Mouse (Mus musculus) kidney, adult 11 months (tissue): ENCODE results near the gene Serpinb1a.
A peak's percentile ranks its signal among the peaks of the same experiment; 100 is the strongest.

Experiments
- DNase-seq: peaks from one replicate; pipeline ENCODE4 v3.0.0; 2022

Gene Serpinb1a

DNA sequence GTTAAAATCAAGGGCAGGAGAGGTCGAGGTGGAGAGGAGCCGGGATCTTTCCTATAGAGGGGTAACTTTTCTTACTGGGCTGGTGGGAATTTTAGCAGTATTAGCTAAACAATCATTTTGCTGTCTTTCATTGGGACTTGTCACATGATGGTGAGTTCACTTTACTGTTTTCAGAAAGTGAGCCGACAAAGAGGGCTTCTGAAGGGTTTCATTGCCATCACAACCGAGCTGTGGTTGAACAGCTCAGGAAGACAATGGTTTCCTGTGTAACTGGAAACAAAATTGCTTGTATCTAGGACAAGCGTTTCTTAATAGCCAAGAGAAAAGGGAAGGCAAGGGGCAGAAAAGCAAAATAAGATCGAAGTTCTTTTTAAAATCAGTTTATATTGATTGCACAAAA, 17.7 kb downstream of the Serpinb1a start:
- no peak for DNase-seq

DNA sequence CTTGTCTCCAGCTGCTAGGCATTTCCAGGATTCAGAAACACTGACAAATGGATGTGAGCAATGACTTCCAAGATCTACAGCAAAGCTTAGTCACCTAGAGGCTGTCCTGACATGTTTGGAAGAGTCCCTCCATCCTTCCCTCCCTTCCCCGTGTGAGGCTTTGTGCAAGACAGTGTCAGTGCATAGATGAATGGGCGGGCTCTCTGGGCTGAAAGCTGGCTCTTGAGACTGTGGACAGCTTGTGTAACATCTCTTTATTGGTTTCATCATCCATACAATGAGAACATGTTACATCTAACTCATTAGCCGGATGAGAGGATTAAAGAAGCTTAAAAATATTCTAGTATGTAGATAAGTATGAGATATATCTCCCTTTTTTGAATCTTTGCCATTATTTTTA, 18.2 kb downstream of the Serpinb1a start:
- DNase-seq: no peak

DNA sequence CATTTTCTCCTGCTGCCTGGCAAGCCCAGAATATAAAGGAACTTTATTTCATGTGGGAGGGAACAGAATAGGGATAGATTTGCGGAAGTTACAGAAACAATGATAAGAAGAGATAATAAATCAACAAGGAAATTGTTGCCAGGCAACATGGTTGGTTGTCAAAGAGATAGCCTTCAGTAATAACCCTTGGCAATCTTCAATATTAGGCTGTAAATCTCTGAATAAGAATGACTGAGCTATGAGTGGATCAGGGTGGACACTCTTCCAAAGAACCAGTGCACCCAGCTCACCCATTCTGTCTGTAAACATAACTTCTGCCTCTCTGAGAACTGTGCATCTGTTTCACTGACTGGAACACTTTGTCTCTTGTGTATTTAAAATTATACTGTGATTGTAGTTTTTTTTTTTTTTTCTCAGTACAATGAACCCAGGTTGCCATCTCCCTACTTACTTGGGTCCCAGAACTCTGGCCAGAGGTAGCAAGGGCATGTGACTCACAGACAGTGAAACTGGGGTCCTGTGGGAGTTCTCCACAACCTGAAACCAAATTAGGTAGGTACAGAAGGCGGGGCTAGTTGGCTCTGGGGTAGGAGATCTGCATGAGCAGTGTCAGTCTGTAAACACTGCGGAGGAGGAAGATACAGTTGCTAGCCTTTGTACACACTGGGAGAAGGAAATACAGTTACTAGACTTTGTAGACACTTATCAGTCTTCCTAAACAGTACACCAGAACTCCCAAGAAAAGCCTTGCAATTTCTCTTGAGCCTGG, 19.3 kb downstream of the Serpinb1a start:
- DNase-seq: no peak

DNA sequence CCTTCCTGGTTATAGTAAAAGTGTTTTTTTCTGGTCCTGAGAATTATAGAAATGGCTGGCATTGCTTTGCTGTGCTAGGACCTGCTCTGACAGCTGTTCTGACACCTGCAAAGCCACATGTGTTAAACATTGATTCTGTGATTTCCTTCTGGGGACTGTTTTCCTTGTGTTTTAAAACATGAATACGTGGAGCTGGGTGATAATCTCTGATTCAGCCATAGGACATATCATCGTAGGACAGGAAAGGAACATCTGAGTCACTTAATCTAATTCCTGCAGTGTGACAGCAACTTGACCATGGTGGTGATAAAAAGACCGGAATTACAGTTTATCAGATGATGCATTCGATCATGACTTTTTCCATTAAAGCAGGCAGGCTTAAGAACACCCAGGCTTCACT, 22.1 kb downstream of the Serpinb1a start:
- no peak for DNase-seq

DNA sequence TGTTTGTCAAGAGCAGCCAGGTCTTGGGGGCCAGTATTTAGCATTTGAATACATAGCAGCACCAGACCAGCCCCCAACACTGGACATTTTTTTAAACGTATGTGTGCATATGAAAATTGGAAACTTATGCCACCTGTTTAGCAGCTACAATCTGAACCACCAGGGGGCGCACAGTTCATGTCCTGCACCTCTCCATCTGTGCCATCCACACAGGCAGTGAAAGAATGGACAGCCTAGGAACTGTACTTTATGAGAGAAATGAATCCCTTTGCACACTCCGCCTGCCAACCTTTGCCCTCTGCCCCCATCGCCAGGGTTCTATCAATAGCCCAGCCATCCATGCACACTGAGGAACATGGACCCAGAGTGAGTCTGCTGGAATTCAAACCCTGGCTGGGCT, 23.0 kb downstream of the Serpinb1a start:
- no peak for DNase-seq

DNA sequence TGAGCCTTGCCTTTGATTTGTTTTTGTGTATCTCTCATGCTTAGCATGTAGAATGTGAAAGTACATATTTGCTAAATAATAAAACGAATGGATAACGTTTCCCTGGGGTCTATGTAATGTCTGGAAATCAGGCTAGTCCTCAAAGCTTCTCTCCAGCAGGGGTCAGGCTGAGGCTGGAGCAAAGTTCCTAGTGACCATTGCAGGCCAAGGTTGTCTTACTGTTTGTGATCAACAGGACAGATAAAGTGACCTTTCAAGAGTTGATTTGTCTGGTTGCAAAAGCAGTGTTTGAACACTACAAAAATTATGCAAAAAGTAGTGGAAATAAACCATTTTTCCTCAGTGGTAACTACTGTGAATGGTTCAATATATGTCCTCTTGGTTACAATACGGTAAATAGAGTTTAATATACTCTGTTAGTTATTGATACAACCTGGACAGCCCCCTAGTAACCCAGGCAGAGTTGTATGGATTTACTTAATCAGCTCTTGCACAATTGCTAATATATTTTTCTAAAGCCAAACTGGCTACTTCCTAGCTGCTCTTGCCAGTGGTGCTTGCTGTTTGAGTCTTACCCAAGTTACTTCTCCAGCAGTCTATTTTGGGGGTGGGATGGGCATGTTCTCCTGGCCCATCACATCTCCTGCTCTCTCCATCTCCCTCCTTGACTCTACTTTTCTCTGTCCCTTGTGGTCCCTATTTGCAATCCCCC, 23.7 kb downstream of the Serpinb1a start:
- no peak for DNase-seq

DNA sequence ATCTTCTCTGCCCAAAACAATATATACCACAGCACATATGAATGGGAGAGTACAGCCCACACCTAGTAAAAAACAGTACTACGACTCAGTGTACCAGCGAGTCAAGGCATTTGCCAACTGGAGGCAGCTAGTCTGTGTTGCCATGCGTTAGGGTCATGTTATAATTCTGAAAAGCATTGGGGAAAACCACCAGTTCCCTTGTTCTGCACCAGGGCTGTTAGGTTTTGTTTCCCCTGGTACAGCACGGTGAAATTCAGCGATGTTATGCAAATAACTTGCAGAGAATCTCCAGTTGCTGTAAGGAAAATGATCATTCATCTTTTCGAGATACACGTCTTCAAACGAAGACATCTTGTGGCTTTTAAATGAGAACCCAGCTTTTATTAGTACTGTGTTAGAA, 25.4 kb downstream of the Serpinb1a start:
- no peak for DNase-seq

DNA sequence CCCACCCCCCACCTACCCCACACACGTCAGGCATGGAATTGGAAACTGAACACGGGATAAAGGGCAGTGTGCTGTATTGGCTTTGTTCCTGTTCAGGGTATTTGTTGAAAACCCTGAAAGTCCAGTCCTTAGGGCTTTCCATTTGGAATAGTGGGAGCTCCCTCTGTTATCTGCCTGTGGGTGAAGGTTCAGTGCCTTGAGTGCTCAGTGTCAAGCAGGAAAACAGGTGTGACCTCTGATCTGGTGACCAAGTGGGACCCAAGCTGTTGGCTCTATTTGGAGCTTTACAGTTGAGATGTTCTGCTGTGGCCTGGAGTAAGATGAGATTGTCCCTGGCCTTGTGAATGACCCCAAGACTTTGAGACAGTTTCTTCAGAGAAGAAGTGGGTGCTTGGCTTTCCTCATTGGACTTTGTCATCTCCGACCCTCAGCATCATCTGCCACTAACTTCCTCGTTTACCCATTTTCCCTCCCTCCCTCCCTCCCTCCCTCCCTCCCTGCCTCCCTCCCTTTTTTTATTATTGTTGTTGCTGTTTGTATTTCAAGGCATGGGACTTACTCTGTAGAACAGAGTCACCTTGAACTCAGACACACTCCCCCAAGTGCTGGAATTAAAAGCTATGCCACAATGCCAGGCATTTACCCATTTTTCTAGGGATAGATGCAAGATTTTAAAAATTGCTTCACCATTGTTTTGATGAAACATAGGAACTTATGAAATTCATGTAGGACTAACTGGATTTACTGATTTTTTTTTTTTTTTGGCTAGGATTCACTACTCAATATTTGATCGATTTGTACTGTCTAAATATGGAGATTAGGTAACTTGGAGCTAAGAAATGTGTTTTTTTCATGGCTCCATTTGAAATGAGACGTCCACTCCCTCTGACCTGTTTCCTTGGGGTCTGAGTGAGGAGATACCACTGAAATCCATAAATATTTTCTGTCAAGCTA, 26.3 kb downstream of the Serpinb1a start:
- no peak for DNase-seq

DNA sequence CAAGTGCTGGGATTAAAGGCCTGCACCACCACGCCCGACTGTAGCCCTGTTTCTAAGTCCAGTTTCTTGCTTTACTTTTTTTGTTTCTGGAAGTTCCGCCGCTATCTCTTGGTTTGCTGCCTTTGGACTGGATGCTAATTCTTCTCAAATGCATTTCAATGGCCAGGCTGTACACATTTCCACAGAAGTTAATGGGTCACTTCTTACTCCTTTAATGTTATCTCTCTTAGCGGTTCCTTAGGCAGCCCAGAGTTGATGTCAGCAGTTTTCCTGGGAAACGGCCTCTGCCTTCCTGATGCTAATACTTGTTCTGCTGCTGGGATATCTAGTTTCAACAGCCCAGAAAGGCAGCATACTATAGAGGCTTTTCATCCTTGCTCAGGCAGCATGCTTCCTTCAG, 27.9 kb downstream of the Serpinb1a start:
- no peak for DNase-seq

DNA sequence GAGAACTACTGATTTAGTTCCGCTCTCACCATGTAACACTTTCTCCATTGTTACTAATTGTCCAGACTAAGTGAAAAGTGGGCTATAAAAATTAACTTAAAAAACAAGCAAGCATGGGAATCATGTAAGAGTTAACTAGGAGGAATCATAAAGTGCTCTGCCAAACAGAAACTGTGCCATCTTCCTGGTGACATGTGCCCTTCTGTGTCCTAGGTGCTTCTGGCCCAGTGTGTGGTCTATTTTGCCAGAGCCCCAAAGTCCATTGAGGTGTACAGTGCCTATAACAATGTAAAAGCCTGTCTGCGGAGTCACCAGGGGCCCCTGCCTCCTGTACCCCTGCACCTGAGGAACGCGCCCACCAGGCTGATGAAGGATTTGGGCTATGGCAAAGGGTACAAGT, 29.3 kb downstream of the Serpinb1a start:
- DNase-seq: no peak

DNA sequence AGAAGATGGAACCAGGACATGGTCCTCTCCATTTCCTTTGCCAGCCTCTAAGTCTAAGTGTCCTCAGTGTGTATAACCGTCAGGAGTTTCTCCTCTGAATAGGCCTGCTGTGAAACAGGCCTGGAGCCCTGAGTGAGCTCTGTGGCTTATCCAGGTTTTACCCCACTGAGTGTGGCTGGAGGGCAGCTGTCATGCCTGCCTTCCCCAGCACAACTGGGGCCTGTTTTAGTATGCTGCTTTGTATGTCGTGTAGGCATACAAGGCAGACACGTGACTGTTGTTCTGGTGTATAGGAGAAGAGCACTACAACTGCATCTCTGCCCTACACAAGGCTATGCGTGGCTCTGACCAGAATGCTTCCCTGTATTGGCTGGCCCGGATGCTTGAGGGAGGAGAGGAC, 31.1 kb downstream of the Serpinb1a start:
- DNase-seq: no peak

DNA sequence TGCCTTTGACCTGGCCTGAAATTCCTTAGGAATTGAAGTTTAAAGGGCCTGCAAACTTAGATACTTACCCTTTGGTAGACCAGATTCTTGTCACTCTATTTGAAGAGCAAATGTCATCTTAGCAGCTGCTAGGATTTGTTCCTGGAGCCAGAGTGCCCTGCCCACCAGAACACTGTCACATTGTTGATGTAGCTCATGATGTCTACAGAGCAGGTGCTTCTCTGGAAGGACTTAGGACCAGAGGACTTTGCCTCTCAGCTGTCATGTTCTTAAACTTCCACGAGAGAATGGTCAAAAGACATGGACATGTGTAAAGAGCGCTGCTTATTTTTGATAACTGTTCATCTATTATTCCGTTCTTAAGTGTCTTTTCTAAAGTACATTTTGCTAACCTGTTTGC, 31.7 kb downstream of the Serpinb1a start:
- DNase-seq: no peak

DNA sequence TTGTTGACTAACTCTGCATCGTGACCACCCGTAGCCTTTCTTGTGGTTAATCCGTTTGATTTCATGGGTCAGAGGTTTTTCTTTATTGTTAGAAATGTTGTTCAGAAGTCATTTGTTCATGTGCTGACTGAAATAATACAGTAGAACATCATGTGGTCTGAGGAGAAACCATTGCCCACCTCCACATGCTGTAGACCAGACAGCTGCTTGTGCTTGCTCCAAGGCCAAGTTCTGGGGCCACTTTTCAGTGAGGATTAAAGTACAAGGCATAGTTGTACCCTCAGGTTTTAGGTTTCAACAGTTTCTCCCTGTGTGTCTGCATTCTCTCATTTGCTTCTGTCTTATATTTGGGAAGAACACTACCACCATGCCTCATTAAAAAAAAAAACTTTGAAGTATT, 43.4 kb downstream of the Serpinb1a start:
- no peak for DNase-seq

DNA sequence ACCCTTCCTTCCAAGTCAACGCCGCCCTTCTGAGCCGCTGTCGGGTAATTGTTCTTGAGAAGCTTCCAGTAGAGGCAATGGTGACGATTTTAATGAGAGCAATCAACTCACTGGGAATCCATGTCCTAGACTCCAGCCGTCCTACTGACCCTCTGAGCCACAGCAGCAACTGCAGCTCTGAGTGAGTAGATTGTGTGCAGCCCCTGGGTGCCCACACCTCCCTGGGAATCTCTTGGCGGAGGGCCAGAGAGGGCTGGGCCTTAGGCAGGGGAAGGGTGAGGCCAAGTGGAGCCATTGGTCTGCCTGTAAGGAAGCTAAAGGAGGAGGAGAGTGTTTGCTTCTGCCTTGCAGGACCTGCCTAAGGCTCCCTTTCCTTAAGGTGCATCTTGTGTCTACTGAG, 44.2 kb downstream of the Serpinb1a start:
- DNase-seq: no peak

DNA sequence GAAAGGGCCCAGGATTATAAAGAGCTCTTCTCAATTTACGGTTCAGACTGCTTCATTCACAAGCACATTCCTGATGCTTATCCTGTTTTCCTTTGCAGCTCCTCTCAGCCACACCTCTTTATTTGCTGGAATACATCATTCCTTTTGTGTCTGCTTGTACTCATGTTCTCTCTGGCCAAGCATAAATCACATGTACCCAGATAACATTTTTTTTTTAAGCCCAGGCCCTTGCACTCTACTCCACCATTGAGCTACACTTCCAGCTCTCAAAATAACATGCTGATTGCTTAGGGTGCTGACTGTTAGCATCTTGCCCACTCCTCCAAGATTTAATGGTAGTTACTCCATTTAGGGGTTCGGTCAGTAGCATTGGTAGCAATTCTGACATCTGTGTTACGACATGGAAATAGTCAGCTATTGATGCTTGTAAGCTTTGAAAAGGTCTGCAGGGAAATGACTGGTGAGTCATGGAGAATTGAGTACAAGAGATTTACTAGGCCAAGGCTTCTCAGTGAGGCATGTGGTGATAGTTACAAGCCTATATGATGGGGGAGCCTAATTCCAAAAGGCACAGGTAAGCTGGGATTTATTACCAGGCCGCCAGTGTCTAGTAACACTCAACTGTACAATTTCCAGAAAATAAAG, 47.2 kb downstream of the Serpinb1a start:
- DNase-seq: no peak

DNA sequence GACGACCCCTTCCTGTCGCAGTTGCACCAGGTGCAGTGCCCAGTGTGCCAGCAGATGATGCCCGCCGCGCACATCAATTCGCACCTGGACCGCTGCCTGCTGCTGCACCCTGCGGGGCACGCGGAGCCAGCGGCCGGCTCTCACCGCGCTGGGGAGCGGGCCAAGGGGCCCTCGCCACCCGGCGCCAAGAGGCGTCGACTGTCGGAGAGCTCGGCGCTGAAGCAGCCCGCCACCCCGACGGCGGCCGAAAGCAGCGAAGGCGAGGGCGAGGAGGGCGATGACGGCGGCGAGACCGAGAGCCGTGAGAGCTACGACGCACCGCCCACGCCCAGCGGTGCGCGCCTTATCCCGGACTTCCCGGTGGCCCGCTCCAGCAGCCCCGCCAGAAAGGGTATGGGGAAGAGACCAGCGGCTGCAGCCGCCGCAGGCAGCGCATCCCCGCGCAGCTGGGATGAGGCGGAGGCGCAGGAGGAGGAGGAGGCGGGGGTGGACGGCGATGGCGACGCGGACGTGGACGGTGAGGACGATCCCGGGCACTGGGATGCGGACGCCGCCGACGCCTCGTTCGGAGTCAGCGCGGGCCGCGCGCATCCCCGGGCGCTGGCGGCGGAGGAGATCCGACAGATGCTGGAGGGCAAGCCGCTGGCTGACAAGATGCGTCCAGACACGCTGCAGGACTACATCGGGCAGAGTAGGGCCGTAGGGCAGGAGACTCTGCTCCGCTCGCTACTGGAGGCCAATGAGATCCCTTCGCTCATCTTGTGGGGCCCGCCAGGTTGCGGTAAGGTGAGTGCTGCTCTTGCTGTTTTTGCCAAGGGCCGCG, 48.5 kb downstream of the Serpinb1a start, which contains the start of gene D930007J09Rik:
TSS of gene D930007J09Rik (minus strand) at position 591 of the 823 bp plus-strand sequence.
- peak; percentile 18 for DNase-seq

DNA sequence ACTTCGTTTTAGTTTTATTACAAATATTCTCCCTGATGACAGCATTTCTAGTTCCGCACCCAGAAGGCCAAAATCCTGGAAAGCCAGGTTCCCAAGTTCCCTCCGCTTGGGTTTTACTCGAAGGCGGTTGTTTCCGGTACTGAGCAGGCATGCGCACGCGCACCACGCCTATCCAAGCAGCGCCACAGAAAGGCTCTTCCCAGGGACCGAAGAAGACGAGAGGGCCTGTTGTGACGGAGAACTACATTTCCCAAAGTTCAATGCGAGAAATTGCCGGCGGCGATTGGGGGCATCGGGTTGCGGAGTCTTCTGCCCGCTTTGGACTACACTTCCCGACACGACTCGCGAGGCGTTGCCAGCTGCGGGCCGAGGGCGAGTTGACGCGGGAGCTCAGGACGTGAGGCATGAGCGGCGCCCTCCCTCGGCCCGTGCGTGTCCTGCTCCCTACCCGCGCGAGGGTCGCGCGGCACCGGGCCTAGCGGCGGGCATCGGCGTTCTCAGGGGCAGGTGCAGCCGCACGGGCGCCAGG, 49.2 kb downstream of the Serpinb1a start, which contains the start of gene Wrnip1:
TSS of gene Wrnip1 (plus strand) at position 346 of the 529 bp plus-strand sequence.
- DNase-seq: peak; percentile 99

DNA sequence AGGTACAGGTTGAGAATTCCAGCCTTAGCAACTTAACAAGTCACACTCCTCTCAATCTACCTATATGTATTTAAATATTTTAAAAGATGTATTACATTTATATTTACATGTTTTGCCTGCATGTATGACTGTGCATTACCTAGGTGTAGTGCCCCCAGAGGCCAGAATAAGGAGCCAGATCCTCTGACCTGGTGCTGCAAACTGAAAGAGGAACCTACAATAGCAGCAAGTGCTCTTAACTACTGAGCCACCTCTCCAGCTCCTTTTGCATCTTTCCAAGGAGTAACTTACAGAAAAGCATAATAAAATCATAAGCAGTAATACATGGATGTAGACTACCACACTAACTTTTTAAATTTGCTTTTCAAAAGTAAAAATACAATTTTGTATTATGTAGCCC, 50.1 kb downstream of the Serpinb1a start:
- DNase-seq: no peak

DNA sequence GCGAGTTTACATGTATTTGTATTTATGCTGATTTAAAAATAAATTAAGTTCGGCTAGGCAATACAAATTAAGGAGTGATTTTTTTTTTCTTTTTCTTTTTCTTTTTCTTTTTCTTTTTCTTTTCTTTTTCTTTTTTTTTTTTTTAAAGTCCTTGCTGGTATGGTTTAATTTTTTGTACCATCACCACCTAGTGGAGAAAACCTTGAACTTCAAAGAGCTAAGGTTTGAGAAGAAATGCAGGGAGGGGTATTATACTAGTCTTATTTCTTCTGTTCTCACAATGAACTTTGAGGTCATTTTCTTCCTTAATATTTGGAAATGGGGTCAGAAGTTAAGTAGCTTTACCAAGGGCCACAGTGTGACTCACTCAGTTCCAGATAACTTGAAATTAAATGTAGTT, 51.9 kb downstream of the Serpinb1a start:
- no peak for DNase-seq

DNA sequence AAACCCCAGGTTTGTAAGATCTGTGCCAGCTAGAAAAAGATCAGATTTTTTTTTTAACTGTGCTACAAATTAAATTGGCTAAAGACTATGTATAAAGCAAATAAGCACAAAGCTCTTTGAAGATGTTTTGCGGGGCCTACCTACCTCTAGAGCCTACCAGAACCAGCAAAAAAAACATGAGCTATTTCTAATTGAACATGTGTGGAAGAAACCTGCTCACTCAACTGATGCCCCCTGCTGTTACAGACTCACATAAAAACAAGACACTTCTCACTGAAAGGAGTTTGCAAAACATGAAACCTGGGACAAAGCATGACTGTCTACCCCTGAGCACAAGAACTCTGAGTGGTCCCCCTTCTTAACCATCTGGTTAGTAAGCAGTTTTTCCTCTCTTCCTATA, 53.9 kb downstream of the Serpinb1a start:
- DNase-seq: no peak

DNA sequence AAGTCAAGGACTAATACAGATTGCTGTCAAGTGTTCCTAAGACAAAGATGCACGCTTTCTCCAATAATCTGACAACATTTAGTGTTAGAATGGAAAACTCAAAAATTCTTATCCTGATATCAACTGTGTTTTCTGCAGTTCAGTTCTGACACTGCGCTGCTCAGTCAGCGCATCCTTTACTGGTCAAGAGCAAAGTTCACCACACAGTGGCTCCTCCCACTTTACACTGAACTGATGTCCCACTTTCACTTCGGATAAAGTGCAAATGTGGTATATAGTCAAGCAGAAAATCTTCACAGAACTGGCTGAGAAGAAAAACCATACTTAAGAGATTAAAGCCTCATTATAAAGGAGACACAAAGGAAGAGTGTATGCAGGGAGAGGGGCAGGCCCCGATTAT, 55.8 kb downstream of the Serpinb1a start:
- peak; percentile 60 for DNase-seq

DNA sequence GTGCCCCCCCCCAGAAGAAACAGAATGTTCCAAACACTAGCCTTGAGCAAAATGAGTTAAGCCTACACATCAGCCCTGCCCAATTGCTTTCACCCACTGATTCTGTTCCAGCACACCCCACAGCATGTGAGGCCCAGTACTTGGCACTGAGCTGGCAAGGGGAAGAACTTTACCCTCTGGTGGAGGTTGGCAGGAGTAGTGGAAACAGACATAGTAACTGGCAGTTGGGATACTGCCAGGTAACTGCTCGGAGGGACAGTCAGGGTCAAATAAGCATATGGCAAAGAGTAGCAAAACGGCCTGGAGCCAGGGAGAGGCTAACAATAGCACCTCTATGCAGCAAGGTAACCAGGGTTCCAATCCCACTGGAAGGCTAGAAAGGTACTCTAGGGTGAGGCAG, 56.4 kb downstream of the Serpinb1a start:
- peak; percentile 92 for DNase-seq
